Mouse (Mus musculus) testis, postnatal 14 days (tissue): ENCODE results near the gene Hpse.

Experiments
- DNase-seq: peaks from one replicate; pipeline ENCODE4 v3.0.0; 2021; ENCODE audit warnings: low spot score

The Hpse gene

GRCm38 (mm10) chr5:100697398-100697797 is 22.1 kb downstream of the Hpse start:
- no peak for DNase-seq

- DNase-seq: no peak
These were observed 33.9 kb downstream of the Hpse start for GRCm38 (mm10) chr5:100685631-100686030.

- DNase-seq: no peak
These were observed 39.0 kb downstream of the Hpse start for GRCm38 (mm10) chr5:100680542-100680933.

- DNase-seq: no peak
These were observed 39.5 kb downstream of the Hpse start for GRCm38 (mm10) chr5:100679911-100680541.

- DNase-seq: peak; percentile 71
These were observed 44.7 kb downstream of the Hpse start, which contains the start of gene Coq2 for GRCm38 (mm10) chr5:100674711-100675376. Gene Coq2 (minus strand): TSS chr5:100675140.

GRCm38 (mm10) chr5:100673745-100674486 is 45.6 kb downstream of the Hpse start:
- peak; percentile 92 for DNase-seq

GRCm38 (mm10) chr5:100672403-100672802 is 47.1 kb downstream of the Hpse start:
- no peak for DNase-seq

- DNase-seq: no peak
These were observed 47.6 kb downstream of the Hpse start for GRCm38 (mm10) chr5:100671897-100672296.

- DNase-seq: no peak
These were observed 48.1 kb downstream of the Hpse start for GRCm38 (mm10) chr5:100671398-100671797.

GRCm38 (mm10) chr5:100666965-100667364 is 52.6 kb downstream of the Hpse start:
- DNase-seq: no peak

GRCm38 (mm10) chr5:100663854-100664253 is 55.7 kb downstream of the Hpse start:
- DNase-seq: no peak

GRCm38 (mm10) chr5:100663011-100663410 is 56.5 kb downstream of the Hpse start:
- DNase-seq: no peak

GRCm38 (mm10) chr5:100658460-100658859 is 61.1 kb downstream of the Hpse start:
- no peak for DNase-seq

GRCm38 (mm10) chr5:100656352-100656751 is 63.2 kb downstream of the Hpse start:
- DNase-seq: no peak

- no peak for DNase-seq
These were observed 67.2 kb downstream of the Hpse start for GRCm38 (mm10) chr5:100652327-100652726.

- DNase-seq: no peak
These were observed 68.0 kb downstream of the Hpse start for GRCm38 (mm10) chr5:100651486-100651885.

- DNase-seq: no peak
These were observed 68.5 kb downstream of the Hpse start for GRCm38 (mm10) chr5:100650969-100651368.

- no peak for DNase-seq
These were observed 71.0 kb downstream of the Hpse start for GRCm38 (mm10) chr5:100648546-100648945.

GRCm38 (mm10) chr5:100648046-100648445 is 71.5 kb downstream of the Hpse start:
- no peak for DNase-seq

GRCm38 (mm10) chr5:100646558-100646957 is 73.0 kb downstream of the Hpse start:
- no peak for DNase-seq

- peak; percentile 75 for DNase-seq
These were observed 75.5 kb downstream of the Hpse start for GRCm38 (mm10) chr5:100643991-100644535.

- DNase-seq: no peak
These were observed 76.1 kb downstream of the Hpse start for GRCm38 (mm10) chr5:100643253-100643990.
